Mouse (Mus musculus) left cerebral cortex, postnatal 4 days (tissue): Measurements from ENCODE around the gene Fam168b. TPM values are rescaled to one million over a fixed set of nuclear protein-coding genes. Genes with fewer than 3 reads are reported as not detected.

ENCODE experiments used
- DNase-seq: peaks from one replicate; pipeline ENCODE4 v3.0.0-alpha.2; 2022
- intact Hi-C: fragments of 180-260 bp; cut with DNase I; formaldehyde crosslinking; loops from one replicate; pipeline ENCODE4 v1.15.1; 2025
- total RNA-seq, 2 experiments: library from RNA; stranded (reverse); gene quantifications; 2 replicates each; pipeline ENCODE4 v1.2.3; 2021

Fam168b gene
- 100 to 1,000 TPM; 251 to 255 TPM for total RNA-seq

- DNase-seq, result peak; percentile 89
- intact Hi-C loops, result no loop called here
Observed at GRCm38 (mm10) chr1:34842887-34843618, at the start of gene Fam168b. TSS of gene Fam168b (minus strand) at chr1:34843065.

- DNase-seq, result no peak
- intact Hi-C loops, result loop anchor here (5.0 to 10.0 kb wide), 2 partner anchors 1175 to 1242 kb away; partner anchors contain the start of gene Hs6st1
Observed at GRCm38 (mm10) chr1:34892466-34892865, 49.6 kb upstream of the Fam168b start.

GRCm38 (mm10) chr1:34891559-34892289, 48.9 kb upstream of the Fam168b start:
- intact Hi-C loops, result loop anchor here (5.0 to 10.0 kb wide), 2 partner anchors 1176 to 1243 kb away; partner anchors contain the start of gene Hs6st1
- peak; percentile 67 for DNase-seq

DNA sequence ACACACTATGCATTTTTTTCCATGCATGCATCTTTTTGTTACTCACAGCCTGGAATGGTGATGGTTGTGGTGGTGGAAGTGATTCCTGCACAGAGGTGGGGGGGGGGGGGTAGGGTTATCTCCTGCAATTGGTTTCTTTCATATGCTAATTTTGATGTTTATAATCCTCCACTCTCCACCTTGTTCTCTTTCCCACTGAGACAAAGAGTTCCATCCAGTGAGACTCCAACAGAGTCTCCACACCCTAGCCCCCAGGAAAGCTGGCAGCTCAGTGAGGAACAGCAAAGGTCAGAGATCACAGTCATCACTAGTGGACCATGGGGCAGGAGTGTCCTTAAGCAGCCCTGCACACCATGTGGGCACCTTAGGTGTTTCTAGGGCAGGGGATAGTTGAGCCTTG, 40.9 kb upstream of the Fam168b start:
- DNase-seq, result no peak
- intact Hi-C loops, result no loop called here

DNA sequence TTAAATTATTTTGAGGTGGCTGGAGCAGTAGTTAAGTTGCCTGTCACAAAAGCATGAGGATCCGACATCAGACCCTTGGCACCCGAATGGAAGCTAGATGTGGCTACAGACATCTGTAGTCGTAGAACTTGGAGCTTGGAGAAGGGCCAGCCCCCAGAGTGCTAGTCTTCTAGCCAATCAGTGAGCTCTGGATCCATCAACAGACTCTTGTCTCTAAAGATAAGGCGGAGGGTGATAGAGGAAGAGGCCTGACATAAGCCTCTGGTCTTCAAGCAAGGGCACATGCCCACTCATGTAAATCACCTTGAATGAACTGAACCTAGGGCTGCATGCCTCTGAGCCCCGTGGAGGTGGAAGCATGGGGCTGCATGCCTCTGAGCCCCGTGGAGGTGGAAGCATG, 36.7 kb upstream of the Fam168b start:
- no peak for DNase-seq

GRCm38 (mm10) chr1:34873551-34873950, 30.7 kb upstream of the Fam168b start:
- intact Hi-C loops, result no loop called here
- no peak for DNase-seq

More for the DNA sequence above, 36.7 kb upstream of the Fam168b start:
- intact Hi-C loops, result no loop called here

DNA sequence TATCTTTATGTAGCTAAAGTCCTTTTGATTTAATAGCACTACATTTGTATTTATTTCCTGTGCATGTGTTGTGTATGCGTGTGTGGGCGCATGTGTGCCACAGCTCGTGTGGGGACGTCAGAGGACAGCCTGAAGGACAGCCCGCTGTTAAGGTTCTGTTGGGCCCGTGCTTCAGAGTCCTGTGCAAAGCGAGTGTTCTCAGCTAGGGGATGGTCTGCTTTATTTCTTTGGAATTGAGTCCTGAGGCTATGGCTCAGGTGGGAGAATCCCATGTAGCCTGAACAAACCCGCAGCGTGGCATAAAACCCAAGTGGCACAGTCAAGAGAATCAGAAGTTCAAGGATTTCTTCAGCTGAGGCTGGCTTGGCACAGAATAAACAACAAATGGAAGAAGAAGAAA, 28.3 kb upstream of the Fam168b start:
- no peak for DNase-seq
- intact Hi-C loops, result no loop called here

DNA sequence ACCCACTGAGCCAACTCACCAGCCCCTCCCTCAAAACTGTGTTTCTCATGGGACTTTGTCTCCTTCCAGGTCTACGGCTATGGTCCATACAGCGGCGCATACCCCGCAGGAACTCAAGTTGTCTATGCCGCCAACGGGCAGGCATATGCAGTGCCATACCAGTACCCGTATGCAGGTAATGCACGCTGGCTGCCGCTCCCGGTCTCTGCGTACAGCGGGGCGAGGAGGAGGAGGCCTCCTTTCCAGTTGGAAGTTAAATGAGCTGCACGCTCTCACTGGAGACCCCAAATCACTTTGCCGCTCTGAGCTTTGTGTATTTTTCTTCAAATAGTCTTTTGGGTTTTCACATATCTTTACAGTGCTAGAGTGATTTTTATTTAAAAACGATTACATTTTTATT, 26.4 kb upstream of the Fam168b start:
- DNase-seq, result no peak
- intact Hi-C loops, result no loop called here

- DNase-seq, result no peak
- intact Hi-C loops, result no loop called here
Observed at GRCm38 (mm10) chr1:34868391-34868790, 25.5 kb upstream of the Fam168b start.

GRCm38 (mm10) chr1:34867574-34867955, 24.7 kb upstream of the Fam168b start:
- DNase-seq, result no peak
- intact Hi-C loops, result no loop called here

- intact Hi-C loops, result no loop called here
- peak; percentile 93 for DNase-seq
Observed at GRCm38 (mm10) chr1:34866815-34867573, 24.1 kb upstream of the Fam168b start.

GRCm38 (mm10) chr1:34865866-34866265, 23.0 kb upstream of the Fam168b start:
- DNase-seq, result no peak
- intact Hi-C loops, result no loop called here

DNA sequence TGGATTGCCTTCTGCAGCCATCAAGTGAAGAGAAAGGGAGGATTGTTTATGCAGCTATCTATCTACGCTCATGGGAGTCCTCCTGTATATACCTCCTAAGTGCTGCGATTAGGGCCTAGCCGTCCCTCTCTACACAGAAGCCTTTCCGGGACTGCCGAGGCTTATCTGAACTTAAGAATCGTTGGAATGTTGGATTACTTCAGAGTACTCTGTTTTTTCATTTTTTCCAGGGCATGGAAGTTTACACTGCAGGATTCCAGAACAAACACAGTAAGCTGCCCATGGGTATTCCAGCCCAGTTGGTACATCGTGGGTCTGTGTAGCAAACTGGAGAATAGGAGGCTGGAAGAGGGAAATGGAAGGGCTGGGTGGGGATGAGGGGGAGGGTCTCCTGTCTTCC, 21.4 kb upstream of the Fam168b start:
- no peak for DNase-seq
- intact Hi-C loops, result no loop called here

DNA sequence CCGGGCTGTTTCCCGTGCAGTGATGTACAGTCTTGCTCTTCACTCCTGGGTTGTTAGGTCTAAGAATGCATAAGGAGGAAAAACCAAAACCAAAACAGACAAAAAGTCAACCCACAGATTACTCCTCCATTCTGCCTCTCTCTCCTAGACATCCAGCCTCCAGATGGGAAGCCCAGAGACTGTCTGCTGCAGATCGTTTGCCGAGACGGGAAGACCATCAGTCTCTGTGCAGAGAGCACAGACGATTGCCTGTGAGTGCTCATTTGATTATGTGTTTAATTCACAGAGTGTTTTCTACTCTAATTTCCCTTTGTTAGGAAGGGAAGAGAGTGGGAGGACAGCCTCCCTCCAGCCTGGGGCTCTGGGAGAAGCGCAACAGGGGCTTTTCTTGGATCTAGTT, 20.5 kb upstream of the Fam168b start:
- intact Hi-C loops, result no loop called here
- DNase-seq, result no peak

DNA sequence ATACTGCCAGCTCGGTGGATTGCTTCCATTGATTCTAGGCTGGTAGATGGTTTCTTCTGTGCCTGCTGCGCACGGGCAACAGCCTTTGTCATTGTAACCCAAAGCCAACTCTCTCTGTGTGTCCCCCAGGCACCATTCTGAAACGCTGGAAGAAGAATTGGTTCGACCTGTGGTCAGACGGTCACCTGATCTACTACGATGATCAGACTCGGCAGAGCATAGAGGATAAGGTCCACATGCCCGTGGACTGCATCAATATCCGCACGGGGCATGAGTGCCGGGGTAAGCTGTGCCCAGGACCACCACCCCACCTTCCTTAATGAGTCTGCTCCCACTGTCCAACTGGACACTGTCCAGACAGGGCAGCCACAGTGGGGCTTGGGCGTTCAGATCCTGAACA, 20.0 kb upstream of the Fam168b start:
- intact Hi-C loops, result no loop called here
- DNase-seq, result no peak

DNA sequence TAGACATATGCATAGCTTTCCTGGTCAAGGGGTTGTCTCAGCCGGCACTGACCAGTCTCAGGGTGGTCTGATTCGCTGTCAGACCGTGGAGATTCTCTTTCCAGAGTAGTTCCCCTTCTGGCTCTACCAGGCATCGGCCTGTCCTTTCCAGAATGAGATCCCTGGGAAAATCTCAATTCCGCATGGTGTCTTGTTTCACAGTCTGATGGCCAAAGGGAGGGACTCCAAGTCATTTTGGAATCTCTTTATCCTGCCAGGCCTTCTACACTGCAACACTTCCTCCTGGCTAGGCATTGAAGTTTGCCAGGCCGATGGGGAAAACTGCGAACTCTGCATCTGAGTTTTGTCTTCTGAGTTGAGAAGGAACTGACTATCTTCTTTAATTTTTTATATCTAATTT, 17.3 kb upstream of the Fam168b start:
- no peak for DNase-seq
- intact Hi-C loops, result no loop called here

DNA sequence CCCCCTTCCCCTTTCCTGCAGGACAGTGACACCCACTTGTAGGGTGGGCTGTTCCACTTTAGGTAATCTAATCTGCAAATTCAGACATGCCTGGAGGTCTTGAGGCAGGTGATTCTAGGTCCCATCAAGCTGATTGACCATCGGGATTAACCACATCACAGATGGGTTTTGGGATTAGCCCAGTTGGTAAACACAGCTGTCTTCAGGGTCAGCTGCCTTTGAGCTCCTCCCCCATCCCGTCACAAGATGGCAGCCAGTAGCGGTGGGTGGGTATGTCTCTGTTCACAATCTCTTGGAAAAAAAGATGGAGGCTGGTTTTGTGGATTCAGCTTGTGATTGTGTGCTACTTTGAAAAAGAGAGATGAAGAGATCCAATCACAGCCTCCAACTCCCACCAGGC, 16.9 kb upstream of the Fam168b start:
- DNase-seq, result no peak
- intact Hi-C loops, result no loop called here

DNA sequence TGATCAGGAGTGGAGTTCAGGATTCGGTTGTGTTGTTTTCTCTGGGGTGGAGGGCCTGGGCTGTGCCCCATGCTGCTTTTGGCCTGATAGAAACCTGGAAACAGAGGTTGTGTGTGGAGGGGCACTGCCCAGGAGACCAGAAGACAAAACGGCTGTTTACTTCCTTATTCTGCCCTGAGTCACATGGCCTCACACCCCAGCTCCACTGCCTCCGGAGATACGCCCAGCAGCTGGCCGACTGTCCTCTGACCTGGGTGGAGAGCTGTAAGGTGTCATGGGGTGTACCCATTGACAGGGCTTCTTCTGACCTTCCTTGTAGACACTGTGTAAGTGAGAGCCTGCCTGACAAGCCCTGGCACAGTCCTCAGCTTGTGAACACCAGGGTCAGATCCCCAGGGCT, 15.8 kb upstream of the Fam168b start:
- DNase-seq, result no peak
- intact Hi-C loops, result no loop called here

DNA sequence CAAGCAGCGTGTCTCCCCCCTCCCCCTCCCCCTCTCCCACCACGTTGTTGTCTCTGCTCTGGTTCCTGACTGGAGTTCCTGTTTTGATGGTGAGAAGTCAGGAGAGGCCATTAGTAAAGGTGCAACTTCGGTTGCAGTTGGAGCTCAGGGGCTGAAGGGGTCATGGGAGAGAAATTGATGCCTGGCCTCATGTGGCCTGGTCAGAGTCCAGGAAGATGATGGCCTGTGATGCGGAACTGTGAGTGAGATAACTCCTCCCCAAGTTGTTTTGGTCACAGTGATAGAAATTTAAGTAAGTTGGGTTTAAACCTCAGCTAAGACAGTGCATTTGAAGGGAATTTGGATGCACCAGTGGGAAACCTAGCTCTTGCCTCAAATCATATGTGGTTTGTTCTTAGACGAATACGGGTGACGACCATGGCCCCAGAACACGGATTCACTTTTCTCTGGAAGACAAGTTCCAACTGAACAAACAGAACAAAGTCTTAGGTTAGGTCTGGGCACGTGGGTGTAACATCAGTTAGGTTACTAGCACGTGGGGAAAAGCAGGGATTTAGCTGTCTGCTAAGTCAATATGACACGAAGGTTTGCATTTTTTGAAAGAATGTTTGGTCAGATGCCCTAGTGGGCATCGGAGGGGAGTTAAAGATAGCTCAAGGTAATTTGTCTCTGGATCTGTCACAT, 12.3 kb upstream of the Fam168b start:
- no peak for DNase-seq
- intact Hi-C loops, result no loop called here

DNA sequence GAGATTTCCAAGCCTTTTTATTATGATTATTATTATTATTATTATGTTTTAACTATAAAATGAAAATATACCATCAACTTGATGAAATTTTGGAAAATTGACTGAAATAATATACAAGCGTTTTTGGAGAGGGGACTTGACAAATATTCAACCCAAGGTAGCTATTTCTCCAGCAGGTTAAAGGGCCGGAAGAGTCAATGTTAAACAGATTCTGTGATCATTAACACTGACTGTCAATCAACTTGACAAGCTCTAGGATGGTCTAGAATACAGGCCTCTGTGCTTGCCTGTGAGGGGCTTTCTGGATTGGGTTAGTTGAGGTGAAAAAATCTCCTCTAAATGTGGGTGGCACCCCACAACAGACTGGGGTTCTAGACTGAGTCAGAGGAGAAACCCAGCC, 10.9 kb upstream of the Fam168b start:
- DNase-seq, result no peak
- intact Hi-C loops, result no loop called here
